Mouse (Mus musculus) thymus, postnatal 36 days (tissue): Measurements from ENCODE around the gene Ncam1.

Source experiments
- DNase-seq, 2 experiments: peaks; one replicate each; pipeline ENCODE4 v3.0.0; 2022; ENCODE audit warnings: mixed read lengths in 2 of 2

The Ncam1 gene

DNA sequence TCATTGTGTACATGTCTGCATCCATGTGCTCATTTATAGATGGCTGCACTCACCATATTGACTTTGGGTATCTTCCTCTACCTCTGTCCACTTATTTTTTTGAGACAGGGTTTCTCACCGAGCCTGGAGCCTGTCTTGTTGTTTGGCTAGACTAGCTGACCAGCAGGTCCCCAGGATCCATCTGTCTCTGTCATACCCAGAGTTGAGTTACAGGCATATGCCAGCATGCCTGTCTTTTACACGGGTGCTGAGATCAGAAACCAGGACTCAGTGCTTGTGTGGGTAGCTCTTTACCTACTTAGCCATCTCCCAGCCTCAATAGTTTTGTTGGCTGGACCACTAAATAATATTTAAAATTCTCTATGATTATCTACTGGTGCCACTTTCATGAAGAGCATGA lies 180.5 kb downstream of the Ncam1 start:
- DNase-seq, result no peak

DNA sequence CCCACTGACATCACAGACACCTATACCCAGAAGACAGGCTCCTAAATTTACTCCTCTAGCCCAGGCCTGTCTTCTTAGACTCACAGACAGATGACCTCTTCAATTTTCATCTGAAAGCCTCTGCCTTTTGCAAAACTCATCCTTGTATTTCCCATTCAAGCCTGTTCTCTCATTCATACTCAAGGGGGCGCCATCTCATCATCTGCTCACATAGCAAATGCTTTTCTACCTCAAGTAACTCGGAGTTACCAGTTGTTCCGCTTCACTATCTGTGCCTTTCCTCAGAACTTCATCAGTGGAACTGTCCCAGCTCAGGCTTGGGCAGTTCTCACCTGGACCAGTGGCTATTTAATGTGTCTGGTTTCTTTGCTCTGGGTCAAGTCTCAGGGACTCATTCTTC lies 181.5 kb downstream of the Ncam1 start:
- DNase-seq, result no peak

DNA sequence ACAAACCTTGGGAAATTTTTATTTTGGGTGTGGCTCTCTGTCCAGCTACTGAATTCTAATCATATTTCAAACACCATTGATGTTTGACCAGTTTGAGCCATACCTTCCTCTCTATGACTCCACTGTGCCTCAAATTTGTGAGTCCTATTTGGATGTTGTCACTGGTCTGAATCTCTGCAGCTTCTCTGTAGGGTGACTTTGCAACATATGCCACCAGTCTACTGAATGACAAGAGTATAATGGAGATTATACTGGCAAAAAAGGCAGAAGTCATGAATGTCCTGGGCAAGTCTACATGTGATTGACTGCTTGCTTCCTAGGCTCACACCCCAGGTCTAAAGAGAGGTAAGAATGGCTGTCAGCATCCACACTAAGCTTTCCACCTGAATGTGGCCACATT lies 186.3 kb downstream of the Ncam1 start:
- no peak for DNase-seq

DNA sequence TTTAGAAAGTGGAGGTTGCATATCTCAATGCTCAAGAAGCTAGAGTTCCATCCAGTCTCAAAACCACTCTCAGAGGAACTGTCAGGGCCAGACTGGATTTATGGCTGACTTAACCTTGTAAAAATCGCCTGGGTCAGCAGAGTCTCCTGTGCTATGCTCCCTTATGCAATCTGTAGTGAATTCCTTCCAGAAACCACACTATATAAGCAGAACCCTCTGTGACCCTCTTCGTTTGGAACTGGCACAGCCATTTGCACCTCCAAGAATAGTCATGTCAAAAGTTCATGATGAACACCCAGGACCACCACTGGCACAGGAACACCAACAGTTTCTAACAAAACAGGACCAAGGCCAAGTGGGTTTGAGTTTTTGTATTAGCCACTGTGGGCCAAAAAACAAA lies 190.5 kb downstream of the Ncam1 start:
- DNase-seq, result no peak

DNA sequence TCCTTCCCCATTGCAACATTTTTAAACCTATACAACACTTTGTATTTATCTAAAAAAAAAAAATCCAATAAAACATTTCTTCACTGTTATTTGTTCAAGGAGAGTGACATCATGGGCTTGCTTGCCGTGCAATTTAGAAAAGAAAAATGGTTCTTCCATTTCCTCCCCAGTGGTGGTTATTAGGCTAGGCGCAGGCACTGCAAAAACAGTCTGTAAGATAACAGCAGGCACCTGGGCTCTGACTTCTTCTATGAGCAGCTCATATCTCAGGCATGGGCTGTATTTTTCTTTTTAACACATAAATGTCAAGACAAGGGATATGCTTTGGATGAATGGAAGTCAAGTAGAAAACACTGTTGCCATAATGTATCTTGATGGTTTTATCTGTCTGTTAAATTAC lies 192.0 kb downstream of the Ncam1 start:
- DNase-seq, result no peak

DNA sequence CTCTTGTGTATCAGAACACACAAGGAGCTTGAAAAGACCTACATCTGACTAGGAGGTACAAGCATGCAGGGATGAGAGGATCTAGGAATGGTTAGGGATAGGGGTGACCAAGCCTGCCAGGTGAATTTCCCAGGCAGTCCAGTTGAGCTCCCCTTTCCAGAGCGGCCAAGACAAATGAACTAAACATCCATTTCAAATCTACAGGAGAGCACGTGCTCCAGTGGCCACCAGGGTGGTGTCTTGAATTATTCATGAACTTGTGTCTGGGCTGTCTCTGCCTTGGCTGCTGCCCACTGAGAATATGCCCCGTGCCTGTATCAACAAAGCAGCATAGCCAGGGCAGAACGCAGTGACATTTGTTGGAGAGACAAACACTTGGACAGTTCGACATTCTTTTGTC lies 192.4 kb downstream of the Ncam1 start:
- DNase-seq, result no peak

DNA sequence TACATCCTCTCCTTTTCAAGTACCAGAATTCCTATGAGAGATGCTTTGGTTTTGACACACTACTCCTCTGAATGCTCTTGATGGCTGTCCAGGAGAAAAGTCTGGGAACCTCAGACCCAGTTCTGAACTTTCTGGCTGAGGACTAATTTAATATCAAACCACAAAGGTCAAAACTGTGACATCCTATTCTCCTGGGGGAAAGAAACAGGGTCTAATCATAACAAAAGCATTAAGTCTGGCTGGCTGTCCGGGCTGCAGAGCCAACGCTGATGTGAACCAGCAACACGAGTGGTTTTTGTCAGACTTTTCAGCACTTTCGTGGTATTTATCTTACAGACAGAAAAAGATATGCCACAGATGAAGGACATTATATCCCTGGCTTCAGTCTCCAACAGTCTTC lies 192.9 kb downstream of the Ncam1 start:
- DNase-seq, result no peak

DNA sequence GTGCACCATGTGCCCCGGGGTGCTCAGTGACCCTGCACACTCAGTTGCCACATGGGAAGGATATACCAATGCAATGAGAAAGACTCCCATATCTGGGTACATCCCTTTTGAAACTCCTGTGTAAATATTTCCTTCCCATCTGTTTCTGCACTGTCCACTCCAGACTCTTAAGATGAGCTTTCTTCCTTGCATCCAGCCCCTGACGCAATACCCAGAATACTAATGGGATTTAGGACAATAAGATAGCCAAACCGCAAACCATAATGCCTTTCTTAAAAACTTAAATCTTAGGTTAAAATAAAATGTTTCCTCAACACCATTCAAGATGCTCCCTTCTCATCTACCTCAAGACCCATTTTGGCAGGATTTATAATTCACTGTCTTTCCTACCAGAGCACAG lies 193.4 kb downstream of the Ncam1 start:
- DNase-seq, result no peak

DNA sequence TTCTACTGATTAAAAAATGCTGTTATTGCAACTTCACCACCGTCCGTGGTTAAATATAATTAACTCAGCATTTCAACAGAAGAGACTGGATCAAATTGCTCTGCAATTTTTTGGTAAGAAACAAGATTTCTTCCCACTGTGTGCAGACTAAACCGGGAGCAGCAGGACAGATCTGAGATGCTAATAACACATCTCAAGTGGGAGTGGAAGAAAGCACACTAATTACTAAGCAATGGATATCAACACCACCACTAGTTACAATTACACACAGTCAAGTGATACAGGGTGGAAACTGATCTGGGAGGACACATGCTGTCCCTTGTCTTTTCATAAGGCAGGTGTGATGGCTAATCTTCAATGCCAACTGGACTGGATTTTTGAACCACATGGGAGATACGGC lies 197.5 kb downstream of the Ncam1 start:
- DNase-seq, result no peak

DNA sequence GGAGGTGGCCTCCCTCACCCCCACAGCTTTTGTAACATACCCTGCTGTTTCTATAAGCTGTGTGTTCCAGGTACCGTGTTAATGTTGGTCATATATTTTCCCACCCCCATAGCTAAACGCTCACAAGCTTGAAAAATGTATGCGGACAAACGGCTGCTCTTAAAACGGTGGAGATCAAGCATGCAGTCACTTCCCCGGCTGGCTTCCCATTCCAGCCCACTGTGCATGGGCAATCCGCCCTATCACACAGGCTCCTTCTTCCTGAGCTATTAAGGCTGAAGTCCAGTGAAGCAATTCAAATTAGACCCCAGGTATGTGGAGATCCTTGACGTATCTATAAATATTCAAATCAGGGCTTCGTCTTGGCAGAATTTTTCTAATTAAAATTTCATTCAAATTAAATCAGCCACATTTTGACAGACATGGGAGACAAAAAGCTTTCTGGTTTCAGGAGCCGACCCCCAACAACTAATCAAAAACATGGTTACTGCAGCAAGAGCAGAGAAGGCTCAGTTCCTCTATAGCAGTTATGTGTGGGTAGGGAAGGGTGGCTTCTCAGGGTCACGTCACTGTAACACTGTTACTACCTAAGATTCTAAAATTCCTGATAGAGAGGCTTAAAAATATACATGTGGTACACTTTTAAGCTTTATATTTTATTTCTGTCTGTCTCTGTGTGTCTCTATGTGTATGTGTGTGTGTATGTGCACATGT lies 202.9 kb downstream of the Ncam1 start:
- DNase-seq, result no peak

DNA sequence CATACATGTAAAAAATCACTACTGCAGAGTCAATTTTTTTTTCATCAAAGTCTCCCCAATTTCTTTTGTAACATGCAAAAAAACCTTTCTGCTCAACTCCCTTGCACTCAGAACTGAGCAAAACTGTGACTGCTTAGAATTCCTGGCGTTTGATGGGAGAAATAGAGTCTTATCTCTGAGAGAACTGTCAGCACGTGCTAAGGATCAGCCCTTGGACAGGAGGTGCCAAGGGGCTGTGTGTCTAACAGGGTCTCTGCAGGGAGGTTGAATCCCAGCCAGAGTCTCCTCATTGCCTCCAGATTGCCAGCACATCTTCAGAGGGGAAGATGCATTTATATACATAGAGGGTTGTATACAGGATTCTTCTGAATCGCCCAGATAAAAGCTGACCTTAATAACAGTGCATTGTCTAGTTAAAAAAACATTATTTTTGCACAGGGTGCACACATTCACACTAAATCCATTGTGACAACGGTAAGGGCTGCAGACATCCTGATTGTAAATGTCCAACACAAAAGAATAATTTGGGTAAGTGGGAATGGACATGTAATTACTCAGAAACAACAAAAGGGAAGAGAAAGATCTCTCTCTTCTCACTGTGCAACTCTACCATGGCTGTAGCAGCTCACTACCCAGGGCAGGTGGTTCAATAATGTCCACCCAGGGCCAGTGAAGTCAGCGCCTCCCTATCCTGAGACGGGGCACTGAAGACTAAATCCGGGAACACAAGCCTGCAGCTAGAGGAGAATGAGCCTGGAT lies 203.7 kb downstream of the Ncam1 start:
- DNase-seq, result no peak

DNA sequence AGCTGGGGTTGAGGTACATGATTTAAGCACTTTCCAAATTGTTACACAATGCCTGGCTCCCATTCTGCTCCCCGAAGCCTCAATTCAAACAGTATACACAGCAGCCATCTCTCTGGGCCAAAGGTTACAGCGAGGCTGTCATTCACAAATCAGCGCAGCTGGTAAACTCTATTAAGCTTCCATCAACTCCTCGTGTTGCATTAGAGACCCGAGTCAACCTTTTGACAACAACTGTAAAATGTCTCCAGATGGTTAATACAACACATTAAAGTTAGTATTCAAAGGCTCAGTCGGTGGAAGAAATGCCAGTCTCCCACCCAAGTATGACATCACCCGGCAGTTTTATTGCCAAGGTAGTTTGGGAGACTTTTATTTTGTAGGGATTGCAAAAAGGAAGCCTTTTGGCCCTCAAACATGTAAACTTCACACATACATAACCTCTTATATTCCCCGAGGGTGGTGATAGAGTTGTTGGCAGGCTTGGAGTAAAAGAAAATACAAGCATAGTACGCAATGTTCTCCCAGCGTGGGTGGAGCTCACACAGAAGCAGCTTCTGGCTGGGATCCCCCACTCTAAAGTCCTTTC lies 204.7 kb downstream of the Ncam1 start:
- DNase-seq, result no peak

DNA sequence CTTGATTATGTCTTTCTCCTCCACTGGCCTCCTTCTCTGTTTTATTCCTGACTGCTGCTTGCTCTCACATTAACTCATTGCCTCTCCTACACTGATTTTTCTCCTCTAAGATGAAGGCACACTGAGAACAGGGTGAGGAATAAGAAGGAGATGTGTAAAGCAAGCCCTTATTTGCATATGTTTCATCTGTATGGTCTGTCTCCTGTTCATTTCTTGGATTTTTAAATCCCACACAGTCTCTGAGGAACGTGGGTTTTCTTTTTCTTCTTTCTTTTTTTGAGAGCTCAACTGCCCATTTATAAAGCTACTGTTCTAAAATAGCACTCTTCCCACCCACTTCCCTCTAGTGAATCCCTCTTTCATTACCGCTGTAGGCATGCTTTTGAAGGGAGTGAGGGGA lies 206.7 kb downstream of the Ncam1 start:
- no peak for DNase-seq

DNA sequence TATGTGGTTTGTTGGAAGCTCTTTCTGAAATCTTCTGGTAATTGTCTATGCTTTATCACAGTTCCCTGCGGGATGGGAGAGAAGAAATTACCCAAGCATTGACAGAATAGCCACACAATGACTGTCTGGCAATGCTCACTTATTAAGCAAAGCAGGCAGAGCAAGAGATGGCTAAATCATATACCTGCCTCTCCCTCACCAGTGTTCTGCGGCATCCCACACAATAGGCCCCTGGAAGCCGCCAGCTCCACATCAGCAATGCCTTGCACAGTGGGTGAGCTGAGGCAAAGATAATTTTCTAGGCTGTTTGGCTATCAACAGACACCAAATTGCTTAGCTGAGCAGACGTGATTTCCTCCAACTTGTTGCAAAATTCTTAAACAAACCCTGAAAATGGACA lies 208.5 kb downstream of the Ncam1 start:
- no peak for DNase-seq

DNA sequence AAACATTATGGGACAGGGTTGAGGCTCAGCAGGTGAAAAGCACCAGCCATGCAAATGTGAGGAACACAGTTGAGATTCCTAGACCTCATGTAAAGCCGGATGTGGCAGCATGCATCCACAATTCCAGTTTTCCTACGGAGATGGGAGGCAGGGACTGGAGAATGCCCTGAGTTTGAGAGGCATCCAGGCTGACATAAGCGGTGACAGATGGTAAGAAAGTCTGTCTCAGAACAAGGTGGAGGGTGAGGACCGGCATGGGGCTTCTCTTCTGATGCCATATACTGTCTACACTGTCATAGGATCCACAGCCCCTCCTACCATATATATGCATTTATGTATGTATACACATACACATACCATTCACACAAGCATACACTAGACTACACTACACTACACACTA lies 221.6 kb downstream of the Ncam1 start:
- DNase-seq, result no peak

DNA sequence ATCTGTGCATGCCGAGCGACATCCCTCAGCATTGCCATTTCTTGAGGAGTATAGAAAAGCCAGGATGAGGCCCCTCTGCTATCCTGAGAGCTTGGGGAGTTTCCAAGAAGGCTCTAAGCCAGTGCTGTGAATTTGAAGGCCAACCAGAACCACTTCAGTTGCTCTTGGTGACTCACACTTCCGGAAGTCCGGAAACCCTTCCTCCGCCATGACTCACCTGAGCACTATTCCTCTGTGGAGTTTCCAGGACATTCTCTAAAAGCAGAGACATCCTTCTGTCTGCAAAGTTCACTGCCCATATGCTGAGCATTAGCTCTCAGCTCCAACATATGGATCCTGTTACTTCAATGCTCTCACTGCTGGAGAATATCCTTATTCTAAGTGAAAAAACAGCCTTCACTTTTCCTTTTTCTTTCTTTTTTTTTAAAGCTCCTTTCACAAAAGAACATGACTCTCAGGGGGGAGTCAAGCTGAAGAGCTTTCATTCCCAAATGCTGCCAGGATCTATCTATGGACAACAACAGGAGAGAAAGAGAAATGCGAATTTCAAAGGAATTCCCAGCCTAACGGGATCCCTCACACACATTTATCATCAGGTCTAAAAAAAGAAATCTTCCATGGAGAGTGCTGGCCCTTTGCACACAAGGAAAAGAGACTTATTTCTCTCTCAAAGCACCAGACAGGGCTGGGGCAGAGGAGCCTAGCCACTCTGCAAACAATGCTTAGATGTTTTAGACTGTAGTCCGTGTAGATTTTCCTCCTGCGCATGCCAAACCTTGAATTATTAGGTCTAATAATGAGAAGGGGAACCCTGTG lies 226.8 kb downstream of the Ncam1 start:
- DNase-seq, result no peak

DNA sequence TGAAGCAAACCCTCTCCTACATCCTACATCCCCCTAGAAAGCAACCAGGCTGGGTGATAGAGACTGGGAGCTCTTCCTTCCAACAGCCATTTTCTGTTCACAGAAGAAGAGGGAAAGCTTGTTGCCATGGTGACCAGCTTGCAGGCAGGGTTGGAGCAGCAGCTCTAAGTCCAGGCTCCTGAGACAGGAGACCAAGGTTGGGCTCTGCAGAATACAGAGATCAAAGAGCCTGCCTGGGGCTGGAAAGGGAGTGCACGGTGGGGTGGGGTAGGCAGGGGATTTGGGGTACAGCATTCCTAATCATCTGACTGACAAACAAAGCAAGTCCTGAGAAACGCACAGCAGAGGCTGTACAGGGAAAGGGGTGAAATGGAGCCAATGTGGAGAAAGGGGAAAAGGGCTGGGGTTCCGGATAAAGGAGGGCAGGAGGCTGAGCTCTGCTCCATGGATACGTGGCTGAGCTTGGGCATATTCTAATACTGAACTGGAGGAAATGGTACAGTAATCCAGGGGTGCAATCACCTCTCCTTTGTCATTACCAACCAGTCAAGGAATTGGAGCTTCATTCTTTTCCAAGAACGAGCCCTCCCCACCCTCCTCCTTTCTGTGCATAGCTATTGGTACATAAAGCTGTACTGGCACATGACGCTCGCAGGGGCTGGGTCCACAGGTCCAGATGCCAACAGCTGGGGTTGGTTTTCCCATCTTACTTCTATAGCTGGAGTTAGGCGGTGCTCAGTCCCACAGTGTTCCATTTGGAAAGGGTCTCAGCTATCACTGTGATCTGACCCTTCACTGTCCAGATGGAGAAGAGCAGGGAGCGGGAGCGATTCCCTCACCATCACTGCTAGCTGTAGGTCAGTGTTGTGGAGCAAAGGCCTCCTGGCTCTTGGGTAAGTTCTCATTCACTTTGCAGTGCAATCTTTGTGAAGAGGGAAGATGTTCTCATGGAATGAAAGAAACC lies 227.7 kb downstream of the Ncam1 start:
- no peak for DNase-seq

DNA sequence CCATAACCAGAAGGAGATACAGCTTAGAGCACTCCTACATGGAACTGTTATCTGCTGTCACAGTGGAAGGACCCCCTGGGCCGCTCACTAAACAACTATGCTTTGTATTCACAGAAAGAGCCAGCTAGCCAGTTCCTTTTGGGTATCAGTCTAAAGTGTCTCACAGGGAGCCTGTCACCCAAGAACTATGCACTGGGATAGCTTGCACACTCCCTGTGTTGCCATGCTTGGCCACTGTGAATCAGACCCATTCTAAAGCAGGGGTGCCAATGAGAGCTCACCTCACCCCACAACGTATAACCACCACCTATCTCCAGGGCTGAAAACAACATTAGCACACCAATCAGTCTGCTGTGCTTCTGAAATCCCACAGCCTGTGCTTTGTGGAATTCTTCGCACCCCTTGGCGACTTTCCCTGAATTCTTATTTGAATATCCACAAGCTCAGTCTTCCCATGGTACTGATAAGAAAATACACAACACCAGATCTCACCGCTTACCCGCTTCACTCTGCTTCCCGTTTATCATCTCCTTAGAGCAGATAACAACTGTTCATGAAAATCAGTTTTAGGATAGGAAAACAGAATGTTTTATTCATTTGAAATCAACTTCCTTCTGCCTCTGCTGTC lies 228.6 kb downstream of the Ncam1 start:
- DNase-seq, result no peak

DNA sequence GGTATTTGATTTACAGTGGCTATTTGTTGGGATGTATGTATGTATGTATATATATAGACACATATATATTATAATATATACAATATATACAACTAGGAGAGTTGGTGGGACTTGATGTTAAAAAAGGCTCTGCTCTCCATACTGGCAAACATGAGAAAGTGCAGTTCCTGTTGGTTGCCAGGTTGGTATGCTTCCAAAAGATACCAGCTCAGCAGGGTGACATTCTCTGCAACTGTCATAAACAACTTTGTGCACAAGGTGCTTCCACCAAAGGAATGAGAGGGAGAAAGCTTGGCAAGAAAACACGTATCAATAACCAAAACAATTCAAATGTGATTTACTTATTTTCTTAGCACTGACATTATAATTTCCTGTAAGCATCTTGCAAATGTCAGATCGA lies 232.9 kb downstream of the Ncam1 start:
- DNase-seq, result no peak

DNA sequence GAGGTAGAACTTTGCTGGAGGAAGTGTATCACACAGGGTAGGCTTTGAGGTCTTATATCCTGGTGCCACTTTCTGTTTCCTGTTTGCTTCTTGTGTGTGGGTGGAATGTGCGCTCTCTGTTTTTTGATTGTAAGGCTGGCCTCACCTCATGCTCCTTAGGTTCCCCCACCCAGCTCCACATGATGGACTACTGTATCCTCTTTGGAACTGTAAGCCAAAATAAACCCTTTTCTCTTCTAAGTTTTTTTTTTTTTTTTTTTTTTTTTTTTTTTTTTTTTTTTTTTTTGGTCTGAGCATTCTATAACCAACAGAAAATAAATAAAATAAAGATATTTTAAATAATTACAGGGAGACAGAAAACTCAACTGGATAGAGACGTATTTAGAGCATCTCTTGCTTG lies 239.8 kb downstream of the Ncam1 start:
- DNase-seq, result no peak

DNA sequence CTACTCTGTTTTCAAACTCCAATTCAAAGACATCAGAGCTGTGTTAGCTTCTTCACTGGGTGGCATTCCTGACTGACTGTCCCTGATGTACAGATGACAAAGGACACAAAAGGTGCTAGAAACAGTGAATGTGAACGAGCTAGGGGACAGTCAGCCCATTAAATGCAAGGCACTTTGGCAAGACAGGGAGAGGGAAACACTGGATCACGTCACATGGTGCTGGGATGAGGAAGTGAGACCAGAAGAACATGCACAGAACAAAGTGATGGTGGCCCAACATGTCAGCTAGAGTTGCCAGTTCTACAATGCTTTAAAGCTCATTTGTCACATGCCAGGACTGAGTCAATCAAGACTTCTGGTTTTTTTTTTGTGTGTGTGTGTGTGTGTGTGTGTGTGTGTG lies 247.4 kb downstream of the Ncam1 start:
- no peak for DNase-seq

DNA sequence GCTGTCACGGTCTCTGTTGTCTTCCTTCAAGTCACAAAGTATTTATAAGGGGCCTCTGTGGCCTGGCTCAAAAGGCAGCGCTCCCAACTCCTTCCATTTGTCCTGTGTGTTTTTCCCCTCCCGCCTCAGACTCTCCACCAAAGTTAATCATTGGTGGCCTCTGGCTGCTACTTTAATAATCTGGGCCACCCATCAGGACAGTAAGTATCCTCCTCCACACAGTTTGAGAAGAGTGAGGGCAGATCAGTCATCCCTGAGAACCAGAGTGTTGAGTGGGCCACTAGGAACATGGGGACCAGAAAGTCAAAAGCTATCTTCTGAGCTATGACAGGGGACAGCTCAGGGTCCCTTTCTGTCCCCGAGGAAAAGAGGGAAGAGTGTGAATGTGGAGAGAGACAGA lies 256.1 kb downstream of the Ncam1 start:
- no peak for DNase-seq
